Mouse (Mus musculus) cerebellum, postnatal 36 days (tissue): ENCODE results near the gene Wfdc10.
"Not testable (repeated sequence)": the region's sequence is repeated elsewhere in the genome, so short reads cannot be mapped to it uniquely, and the experiment has no call there.

Source experiments
- DNase-seq, 2 experiments: peaks; one replicate each; pipeline ENCODE4 v3.0.0; 2021 to 2022; ENCODE audit warnings: mixed read lengths in 2 of 2

The Wfdc10 gene

DNA sequence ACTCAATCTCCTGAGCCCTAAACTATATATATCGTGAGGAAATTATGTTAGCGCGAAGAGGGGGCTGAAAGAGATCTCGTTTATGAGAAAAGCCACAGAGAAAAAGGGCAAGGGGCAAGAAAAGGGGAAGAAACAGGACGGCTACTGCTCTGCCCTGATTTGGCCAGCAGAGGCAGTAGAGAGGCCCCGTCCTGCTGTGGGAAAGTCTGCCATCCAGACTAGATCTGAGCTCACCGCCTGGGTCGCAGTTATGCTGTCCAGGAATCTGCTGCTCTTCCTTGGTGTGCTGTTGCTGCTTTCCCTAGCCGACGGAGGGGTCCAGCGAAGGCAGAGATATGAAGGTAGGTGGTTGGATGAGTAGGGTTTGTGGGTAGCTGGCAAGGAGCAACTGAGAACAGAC is at the start of gene Wfdc10:
TSS of gene Wfdc10 (plus strand) at position 189 of the 400 bp plus-strand sequence.
- peak; percentile 13 to 24 for DNase-seq

DNA sequence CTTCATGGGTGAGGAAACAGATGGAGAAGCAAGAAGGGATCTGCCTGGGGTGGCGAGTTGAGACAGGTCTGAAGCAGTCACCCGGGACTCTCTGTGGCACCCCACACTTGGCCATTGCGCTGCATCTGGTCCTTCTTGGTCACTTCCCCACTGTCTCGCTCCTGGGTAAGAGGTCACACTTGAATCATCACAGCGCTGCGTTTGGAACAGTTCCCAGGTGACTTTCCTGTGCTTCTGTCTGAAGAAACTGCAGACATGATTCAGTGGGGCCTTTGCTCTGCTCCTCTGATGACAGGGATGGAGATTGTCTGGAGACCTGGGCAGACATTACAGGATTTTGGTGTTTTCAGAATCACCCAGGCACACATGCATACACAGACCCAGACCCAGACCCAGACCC is 47.1 kb upstream of the Wfdc10 start:
- DNase-seq: no peak

DNA sequence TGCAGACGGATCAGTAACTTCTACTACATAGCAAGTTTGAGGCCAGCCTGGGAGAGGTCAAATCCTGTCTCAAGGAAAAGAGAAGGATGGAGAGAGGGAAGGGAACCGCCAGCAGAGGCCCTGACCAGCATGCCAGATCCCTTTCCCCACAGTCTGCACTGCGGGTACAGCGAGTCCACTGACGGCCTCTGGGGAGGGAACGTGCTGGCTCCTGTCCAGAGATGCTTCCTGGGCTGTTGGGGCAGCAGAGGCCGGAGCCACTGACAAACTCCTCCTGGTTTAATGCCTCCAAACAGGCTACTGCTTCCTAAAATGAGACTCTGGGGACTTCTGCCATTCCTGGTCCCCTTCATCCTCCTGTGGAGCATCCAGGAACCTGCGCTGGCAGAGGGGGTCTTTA is 42.4 kb upstream of the Wfdc10 start, which contains the start of the genes Wfdc6b and Wfdc8:
TSS of gene Wfdc6b (plus strand) at position 52 of the 400 bp plus-strand sequence.
TSS of gene Wfdc8 (minus strand) at position 156 of the 400 bp plus-strand sequence.
- not testable (repeated sequence) for DNase-seq

DNA sequence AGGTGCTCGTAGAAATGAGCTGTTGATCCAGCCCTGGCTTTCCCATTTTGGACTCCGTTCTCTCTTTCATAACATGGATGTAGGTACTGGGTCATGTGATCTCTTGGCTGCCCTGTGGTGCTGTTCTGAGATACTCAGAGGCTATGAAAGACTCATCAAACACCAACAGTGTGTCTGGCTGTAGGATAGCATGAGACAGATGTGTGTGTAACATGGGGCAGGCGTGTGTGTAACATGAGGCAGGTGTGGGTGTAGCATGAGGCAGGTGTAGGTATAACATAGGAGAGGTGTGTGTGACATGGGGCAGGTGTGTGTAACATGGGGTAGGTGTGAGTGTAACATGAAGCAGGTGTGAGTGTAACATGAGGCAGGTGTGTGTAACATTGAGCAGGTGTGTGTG is 40.5 kb upstream of the Wfdc10 start:
- DNase-seq: no peak

DNA sequence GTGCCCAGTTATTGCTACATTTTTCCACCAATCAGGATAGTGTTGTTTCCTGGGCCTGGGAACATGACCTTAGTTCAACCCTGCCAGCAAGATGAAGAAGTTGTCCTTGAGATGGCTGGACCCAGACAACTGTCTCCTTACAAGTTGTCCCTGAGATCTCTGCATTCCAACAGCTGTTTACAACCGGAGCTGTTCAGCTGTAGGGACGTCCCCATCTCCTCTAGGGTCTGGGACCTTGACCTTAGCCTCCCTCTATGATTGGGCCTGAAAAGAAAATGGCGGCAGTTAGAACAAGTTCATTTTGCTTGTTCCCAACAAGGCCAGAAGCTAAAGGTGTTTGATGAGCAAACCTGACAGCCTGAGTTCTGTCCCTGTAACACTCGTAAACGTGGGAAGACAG is 36.8 kb upstream of the Wfdc10 start:
- DNase-seq: no peak

DNA sequence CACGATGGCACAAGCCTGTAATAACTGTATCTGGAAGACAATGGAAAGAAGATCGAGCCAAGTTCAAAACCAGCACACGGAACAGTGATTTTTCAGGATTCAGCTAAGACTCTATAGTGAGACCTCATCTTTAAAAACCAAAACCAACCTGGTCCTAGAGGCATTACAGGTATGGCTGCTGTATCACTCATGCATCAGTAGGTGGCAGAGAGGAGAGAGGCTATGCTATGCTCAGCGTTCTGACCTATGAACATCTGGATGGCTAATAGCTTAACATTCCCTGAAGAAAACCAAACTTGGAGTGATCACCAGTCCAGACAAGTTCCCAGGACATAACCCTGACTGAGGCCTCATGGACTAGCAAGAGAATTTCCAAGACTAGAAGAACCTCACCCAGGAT is 34.1 kb upstream of the Wfdc10 start:
- no peak for DNase-seq

DNA sequence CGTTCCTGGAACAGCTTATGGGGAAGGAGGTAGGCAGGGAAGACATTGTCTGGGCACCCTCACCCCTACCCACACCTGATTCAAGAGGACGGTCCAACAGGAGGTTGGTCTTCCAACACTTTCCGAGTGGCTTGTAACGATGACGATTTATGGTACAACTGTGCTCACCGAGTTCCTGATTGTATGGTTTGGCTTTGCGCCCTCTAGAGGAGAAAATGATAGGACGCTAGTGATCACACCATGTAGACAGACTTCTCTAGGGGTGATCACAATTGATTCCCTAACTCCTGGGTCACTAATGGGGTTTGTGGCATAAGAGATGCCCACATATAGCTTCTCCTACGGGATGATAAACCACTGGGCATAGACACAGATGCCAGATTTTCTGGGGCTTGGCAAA is 20.6 kb upstream of the Wfdc10 start:
- no peak for DNase-seq

DNA sequence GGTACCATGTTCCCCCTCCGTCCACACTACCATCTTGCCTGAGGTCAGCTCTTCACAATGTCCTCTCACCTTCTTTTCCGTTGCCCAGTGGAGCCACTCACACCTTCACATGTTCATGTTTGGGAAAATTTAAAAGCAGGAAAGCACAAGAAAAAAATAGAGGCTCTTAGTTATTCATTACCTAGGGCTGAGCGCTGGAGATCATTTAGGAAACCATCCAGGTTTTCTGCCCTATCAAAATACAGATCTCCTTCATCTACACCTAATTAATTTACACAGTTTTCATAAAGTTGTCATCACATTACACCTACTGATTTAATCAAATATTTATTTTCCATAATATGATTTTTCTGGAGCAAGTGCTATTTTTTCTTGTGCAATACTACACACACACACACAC is 17.1 kb upstream of the Wfdc10 start, which contains the start of gene Wfdc16:
TSS of gene Wfdc16 (minus strand) at position 101 of the 400 bp plus-strand sequence.
- no peak for DNase-seq

DNA sequence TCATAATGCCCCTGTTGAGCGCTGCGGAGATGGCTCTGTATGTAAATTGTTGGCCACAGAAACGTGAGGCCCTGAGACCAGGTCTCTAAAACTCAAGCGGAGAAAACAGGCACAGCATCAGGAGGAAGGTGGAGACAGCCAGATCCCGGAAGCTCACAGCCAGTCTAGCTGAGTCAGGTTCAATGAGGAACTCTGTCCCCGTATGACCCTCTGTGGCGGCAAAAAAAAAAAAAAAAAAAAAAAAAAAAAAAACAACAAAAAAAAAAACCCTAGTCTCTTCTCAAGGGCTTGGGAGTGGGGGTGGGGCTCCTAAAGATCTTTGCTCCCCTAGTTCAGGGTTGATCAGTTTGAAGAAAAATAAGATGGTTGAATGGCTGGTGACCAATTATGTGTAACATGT is 14.7 kb upstream of the Wfdc10 start:
- DNase-seq: no peak

DNA sequence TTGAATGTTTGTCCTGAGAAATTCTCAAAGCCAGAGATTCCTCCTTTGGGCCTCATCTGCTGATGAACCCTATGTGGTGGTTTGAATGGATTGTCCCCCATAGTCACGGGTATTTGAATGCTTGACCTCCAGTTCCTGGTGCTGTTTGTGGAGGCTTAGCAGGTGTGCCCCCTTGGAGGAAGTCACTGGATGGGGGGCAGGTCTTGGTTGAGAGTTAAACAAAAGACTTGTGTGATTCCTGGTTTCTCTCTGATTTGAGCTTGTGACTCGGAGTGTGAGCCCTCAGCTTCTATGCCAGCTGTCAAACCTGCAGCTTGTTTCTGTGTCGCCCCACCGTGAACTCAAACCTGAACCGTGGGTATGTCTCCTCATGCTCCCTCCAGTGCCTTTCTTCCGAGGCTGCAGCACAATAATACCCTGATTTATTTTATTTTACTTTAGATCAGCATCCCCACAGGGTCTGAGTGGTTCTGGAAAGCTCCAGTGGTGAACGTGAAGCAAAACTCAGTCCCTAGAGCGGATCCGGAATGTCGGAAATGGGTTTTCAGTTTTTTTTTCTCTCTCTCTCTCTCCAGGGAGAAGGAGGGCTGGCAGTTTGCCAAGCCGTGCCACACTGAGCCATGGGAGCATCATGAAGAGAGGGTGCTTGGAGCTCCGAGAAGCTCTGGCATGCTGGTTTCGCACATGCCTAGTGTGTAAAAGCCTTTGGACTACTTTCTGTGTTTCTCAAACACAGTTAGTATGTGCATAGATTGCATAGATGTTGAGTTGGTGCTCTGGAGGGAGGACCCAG is 13.8 kb upstream of the Wfdc10 start:
- DNase-seq: no peak

DNA sequence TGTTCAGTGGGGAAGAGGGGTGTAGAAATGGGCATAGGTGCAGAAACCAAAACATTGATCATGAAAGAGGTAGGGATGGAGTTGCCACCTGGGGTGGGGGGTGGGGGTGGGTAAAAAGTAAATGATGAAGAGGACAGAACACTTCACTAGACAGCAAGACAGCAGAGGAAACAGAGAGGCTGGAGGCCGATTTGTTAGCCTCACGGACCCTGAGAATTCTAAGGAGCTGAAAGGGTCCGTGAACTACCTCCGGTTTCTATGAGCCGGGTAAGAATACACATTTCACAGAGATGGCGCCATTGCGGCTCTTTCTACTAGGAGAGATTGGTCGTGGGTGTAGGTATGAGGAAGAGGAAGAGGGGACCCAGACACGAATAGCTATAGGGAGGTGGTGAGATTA is 637 bp downstream of the Wfdc10 start, which contains the start of gene Wfdc9:
TSS of gene Wfdc9 (minus strand) at position 101 of the 400 bp plus-strand sequence.
- DNase-seq: no peak

DNA sequence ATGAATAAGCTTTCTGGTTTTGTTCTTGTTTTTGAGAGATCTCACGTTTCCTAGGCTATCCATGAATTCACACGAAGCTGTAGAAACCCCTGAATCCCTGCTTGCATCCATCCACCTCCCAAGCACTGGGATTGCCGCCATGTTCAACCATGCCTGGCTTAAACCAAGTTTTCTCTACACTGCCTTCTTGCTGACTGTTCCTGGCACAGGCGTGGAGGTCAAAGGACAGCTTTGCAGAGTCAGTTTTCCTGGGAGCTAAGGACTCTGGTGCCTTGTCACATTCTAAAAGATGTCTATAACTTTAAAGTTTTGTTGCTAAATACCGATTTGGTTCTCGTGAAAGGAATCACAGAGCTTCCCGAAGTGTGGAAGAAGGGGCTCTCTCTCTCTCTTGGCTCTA is 9.0 kb downstream of the Wfdc10 start:
- no peak for DNase-seq

DNA sequence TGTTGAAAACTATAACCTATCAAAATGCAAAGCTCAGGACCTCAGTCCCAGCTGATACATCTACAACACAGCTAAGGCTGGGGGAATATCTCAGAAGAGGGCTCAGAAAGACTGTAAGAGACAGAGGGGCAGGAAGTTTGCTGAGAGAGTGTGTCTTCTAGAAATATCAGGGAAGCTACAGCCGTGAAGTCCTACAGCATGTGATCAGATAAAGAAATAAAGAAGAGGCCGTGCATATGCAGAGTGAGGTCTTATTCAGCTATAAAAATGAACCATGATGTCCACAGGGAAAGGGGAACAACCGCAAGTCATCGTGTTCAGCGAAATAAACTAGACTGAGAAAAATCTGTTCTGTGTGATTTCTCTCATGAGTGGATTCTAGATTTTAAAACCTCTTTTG is 14.4 kb downstream of the Wfdc10 start:
- no peak for DNase-seq

DNA sequence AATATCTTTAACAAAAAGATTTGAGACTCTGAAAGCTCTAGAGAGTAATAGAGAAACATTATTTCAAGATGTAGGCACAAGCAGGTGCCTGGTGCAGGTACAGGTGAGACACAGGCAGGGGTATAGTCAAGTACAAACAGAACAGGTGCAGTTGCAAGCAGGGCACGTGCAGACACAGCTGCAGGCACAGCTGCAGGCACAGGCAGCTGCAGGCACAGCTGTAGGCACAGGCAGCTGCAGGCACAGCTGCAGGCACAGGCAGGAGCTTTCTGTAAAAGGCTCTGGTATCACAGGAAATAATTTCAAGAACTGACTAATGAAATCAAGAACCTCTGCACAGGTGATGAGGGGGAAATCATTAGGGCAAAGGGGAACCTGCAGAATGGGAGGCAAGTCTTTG is 15.1 kb downstream of the Wfdc10 start:
- DNase-seq: no peak

DNA sequence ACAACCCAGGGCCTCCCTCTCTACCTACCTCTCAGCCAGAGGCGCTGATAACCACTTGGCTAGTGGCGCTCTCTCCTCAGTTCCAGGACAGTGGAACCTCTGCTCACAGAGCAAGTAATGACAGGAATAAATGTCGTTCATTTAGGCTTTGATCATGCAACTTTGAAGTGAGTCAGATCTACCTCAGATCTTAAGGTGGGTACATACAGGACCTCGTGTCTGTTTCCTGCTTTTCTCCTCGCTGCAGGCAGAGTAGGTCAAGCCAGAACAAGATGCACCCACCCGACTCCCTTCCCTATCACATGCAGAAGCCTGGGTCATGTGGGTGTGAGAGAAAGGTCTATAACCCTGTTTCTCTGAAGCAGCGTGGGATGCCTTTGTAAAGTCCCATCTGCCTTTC is 18.1 kb downstream of the Wfdc10 start, which contains the start of gene Wfdc11:
TSS of gene Wfdc11 (minus strand) at position 101 of the 400 bp plus-strand sequence.
- no peak for DNase-seq

DNA sequence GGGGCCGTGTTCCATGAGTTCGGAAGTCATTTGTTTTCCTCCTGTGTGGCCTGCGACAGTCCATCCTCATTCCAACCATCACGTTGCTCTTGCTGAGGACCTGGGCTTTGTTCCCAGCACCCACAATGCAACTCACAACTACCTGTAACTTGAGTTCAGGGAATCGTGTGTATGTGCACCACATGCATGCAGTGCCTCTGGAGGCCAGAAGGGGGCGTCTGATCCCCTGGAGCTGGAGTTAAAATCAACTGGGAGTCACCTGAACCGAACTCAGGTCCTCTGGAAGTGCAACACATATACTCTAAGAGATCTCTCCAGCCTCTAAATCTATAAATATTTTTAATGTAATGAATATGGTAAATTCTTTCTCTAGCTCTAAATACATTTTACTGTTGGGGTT is 20.3 kb downstream of the Wfdc10 start:
- DNase-seq: no peak

DNA sequence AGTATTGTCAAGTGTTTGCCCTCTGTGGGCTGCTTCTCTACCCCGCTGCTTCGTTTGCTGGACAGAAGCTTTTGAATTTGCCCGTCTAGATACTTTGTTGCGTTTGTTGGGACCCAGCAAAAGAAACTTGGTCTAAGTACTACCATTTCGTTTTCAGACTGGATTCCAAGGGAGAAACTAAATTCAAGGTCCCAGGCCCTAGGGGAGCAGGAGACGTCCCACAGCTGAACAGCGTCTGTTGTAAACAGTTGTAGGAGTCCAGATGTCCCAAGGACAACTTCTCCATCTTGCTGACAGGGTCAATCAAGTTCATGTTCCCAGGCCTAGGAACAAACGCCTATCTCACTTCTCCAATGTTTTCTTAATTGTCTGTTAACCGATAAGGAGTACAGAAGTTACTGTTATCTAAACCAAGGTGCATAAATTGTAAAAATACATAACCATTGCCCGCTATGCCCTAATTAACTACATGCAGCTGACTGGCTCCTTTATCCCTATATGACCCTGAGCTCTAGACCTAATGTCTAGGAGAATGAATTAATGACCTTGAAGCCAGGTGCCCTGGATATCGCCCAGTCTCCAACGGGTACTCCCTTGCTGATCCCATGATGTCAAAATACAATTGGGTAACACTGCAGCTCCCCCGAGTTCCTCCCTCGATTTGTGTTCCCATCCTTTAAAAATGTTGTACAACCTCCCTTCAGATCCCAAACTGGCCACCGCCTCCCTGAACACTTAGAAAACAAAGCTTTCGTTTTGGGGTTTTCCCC is 21.3 kb downstream of the Wfdc10 start:
- no peak for DNase-seq

DNA sequence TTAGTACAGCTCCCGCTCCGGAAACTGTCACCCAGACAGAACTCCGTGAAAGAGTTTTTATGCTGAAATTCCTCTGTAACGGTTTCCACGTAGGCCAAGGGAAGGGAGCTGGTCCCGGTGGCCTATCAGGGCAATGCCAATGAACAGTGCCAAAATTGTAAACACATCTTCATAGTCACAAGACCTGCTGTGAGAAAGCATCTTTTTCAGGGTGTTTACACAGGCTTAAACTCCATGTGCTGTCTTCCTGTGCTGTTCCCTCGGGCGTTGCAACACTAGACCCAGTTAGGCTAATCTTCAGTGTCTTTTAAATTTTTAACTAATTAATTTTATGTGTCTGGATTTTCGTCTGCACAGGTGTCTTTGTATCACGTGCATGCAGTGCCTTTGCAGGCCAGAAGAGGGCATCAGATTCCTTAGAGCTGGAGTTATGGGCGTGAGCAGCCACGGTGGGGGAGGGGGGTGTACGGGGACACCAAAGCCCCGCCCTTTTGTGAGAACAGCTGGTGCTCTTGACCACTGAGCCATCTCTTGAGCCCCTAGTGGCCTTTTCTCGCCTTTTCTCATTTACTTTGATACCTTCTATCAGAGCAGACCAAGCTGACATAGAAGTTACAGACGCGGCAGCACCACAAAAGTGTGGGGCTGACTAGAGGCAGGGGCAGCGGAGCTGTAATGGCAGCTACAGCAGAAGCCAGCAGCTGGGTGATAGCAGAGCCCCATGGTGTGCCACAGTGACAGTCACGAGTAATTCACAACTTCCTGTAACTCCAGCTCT is 23.2 kb downstream of the Wfdc10 start:
- peak; percentile 59 to 62 for DNase-seq

DNA sequence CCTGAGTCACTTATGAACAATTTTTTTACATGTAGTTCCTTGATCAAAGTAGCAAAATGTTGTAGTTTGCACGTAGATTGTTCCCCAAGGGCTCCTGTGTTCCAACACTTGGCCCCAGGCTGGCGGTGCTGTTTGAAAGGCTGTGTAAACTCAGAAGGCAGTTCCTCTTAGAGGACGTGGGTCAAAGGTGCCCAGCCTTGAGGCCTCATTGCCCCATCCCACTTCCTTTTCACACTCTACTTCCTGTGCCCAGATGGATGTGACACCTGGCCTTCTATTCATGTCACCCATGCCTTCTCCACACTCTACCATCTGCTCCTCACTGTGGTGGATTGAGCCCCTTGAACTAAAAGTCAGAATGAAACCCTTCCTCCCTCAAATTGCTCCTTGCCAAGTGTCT is 24.1 kb downstream of the Wfdc10 start:
- no peak for DNase-seq

DNA sequence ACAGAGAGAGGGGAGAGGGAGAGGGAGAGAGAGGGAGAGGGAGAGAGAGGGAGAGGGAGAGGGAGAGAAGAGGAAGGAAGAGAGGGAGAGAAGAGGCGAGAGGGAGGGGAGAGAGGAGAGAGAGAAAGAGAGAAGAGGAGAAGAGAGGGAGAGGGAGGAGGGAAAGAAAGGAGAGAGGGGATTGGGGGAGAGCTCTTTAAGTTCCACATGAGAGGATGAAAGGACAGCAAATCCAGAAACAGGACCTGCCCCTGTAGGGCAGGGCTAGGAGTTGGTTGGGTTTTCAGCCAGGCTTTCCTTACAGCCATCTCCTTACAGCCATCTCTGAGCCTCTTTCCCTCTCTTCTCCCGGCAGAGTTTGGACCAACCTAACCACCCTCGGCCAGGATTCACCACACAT is 29.0 kb downstream of the Wfdc10 start, which contains the start of gene Wfdc13:
TSS of gene Wfdc13 (plus strand) at position 301 of the 400 bp plus-strand sequence.
- no peak for DNase-seq

DNA sequence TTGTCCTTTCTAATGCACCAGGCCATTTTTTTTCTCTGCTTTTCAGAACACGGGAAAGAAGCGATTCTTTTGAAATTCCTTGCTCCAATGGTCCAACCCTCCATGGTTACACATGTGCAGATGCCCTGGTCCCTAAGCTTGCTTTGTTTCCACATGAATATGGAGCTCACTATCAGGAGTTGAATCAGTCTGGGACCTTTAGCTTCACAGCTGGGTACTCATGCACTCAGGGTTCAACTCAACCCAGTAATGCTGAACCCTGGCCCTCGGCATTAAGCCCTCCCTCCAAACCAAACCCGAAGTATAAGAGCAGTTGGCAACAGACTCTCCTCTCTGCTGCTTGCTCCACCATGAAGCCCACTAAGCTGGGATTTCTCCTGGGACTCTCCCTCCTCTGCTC is 42.4 kb downstream of the Wfdc10 start, which contains the start of gene Spint4:
TSS of gene Spint4 (plus strand) at position 301 of the 400 bp plus-strand sequence.
- DNase-seq: no peak

DNA sequence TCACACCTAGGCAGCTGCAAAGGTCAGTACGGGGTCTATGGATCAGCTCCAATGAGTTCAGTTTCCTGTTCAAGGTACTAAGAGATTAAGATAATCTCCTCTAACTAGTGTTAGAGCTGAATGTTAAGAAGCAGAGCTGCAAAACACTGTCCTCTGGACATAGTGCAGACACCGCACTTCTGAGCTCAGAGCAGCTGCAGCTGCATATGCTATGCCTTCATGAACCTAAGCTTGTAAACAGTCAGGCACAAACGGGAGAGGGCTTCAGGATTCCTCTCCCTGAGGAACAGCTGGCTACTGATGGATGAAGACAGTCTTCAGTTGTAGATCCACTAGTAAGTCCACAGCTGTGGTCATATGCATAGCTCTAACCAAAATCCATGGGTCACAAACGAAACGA is 45.1 kb downstream of the Wfdc10 start:
- no peak for DNase-seq

DNA sequence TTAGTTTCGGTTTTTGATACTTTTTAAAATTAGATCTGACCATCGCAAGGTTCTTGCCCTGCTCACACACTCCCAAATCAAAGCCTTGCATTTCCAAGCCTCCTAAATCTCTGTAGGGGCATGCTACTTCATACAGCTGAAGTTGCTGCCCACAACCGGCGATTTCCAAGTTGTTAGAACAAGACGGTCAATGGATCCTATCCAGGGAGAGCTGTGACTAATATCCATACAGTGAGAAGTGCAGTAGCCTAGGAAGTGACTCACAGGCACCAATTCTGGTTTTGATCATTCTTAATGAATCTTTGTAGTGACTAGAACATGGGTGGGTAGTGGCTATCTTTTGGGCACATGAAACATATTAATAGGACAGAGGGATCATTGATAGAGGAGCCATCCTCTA is 45.9 kb downstream of the Wfdc10 start:
- DNase-seq: no peak
